Mouse (Mus musculus) liver, embryonic 18 days (tissue): ENCODE measurements around the gene Gm10053. TPM values are rescaled to one million over a fixed set of nuclear protein-coding genes. Genes with fewer than 3 reads are reported as not detected.

Experiments
- polyA plus RNA-seq: library from polyadenylated mRNA; depleted of rRNA; stranded (reverse); fragments of >200 nt; gene quantifications from 2 replicates; pipeline ENCODE4 v1.2.3, GENCODE M21; 2012; rRNA removed

The Gm10053 gene
- 58.3 and 61.9 TPM in 2 replicates for polyA plus RNA-seq

GRCm38 (mm10) chr19:24875129-24875870, at the start of gene Gm10053:
TSS of gene Gm10053 (plus strand) at chr19:24875686.

GRCm38 (mm10) chr19:24861612-24862451, 13.7 kb upstream of the Gm10053 start, which contains the start of gene Pgm5:
TSS of gene Pgm5 (minus strand) at chr19:24861855.

DNA sequence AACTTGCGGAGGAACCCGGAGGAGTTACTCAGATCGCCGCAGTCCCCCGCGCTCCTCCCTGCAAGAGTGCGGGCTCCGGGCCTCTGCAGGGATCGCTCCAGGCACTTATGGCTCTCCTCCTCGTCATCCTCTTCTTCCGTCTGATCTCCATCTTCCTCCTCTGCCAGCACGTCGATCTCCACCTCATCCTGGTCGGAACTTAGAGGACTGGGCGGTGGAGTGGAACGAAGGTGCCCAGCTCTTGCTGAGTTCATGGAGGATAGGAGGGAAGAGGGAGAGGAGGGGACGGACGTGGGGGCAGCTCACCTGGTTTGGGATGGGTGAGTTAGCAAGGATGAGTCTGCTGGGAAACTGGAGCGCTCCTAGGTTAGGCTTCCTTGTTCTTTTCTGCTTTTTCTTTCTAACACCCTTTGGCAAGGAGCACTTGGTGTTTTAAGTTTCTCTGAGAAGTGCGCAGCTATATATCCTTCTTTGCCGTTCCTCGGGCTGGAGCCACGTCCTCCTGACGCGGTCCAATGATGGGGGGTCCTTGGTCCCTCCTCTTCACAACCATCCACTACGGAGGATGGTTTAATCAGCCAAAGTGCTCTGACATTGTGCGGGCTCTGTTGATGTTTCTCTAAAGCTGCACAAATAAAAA, 25.2 kb downstream of the Gm10053 start, which contains the start of gene Foxd4:
TSS of gene Foxd4 (minus strand) at position 617 of the 640 bp plus-strand sequence.

Other genes with a start within 250 kb of the Gm10053 start
- 0.17 and 0.19 TPM in 2 replicates for gene Tmem252, start 201.7 kb upstream of the Gm10053 start, polyA plus RNA-seq
- 0.16 and 0.22 TPM in 2 replicates for gene Pgm5, start 13.8 kb upstream of the Gm10053 start, polyA plus RNA-seq
- 0.05 and 0.06 TPM in 2 replicates for gene Foxd4, start 25.5 kb downstream of the Gm10053 start, polyA plus RNA-seq
- gene Cbwd1, start 85.9 kb downstream of the Gm10053 start, polyA plus RNA-seq, result 4.7 and 5.1 TPM in 2 replicates
- 5.0 and 5.6 TPM in 2 replicates for gene Dock8, start 123.8 kb downstream of the Gm10053 start, polyA plus RNA-seq